Mouse (Mus musculus) liver, embryonic 15.5 days (tissue): ENCODE results near the gene Hebp1. TPM values are rescaled to one million over a fixed set of nuclear protein-coding genes. Genes with fewer than 3 reads are reported as not detected.

Source experiments
- ATAC-seq: fragments of 200-750 bp; cut with Nextera tagmentation; 2 replicates; pipeline ENCODE4 v1.8.0; 2017; ENCODE audit warnings: moderate number of reproducible peaks, mild to moderate bottlenecking, moderate library complexity; ENCODE audit not compliant: insufficient read depth
- H3K27ac ChIP-seq: fragments of 300-500 bp; sonication (generic); replicated peaks from 2 replicates; pipeline ENCODE4 v1.5.1; 2015; ENCODE audit warnings: mild to moderate bottlenecking, inconsistent platforms
- H3K27me3 ChIP-seq: fragments of 300-500 bp; sonication (generic); 2 replicates; pipeline ENCODE4 v1.6.1; 2015; ENCODE audit warnings: mild to moderate bottlenecking, inconsistent platforms
- H3K36me3 ChIP-seq: fragments of 300-500 bp; sonication (generic); replicated peaks from 2 replicates; pipeline ENCODE4 v1.6.1; 2015; ENCODE audit warnings: moderate library complexity, mild to moderate bottlenecking, inconsistent platforms
- H3K4me1 ChIP-seq: fragments of 300-500 bp; sonication (generic); replicated peaks from 2 replicates; pipeline ENCODE4 v1.6.1; 2015; ENCODE audit warnings: inconsistent platforms
- H3K4me2 ChIP-seq: fragments of 300-500 bp; sonication (generic); 2 replicates; pipeline ENCODE4 v1.6.1; 2015; ENCODE audit warnings: moderate library complexity, mild to moderate bottlenecking, inconsistent platforms
- H3K4me3 ChIP-seq: fragments of 300-500 bp; sonication (generic); replicated peaks from 2 replicates; pipeline ENCODE4 v1.5.1; 2015; ENCODE audit warnings: mild to moderate bottlenecking, inconsistent platforms
- H3K9ac ChIP-seq: fragments of 300-500 bp; sonication (generic); 2 replicates; pipeline ENCODE4 v1.6.1; 2015; ENCODE audit warnings: moderate library complexity, mild to moderate bottlenecking, inconsistent platforms
- H3K9me3 ChIP-seq: fragments of 300-500 bp; sonication (generic); replicated peaks from 2 replicates; pipeline ENCODE4 v1.6.1; 2016; ENCODE audit warnings: inconsistent platforms
- WGBS: fragments of 180-500 bp; shearing (Covaris S2); methylation state at CpG from one replicate; pipeline ENCODE4 v1.1.7; 2015; ENCODE audit warnings: mixed read lengths; ENCODE audit not compliant: insufficient replicate concordance; 5-methylcytosine and 5-hydroxymethylcytosine counted together
- polyA plus RNA-seq: library from polyadenylated mRNA; unstranded; fragments of >200 nt; fragmentation: Nextera tagmentation; extraction: Ambion mirVana; gene quantifications from 2 replicates; pipeline ENCODE4 v1.2.1, GENCODE M21; 2015

Hebp1 gene
- polyA plus RNA-seq, 1 experiment from 2014 or later, result 117 TPM

- Histone ChIP-seq H3K4me3 (no peak overlapping the region), H3K4me2 (no peak overlapping the region), H3K9me3 (no peaks in the 10 kb centered on the region), H3K4me1 (peaks cover 13% of the 10 kb centered on the region; the same call in 1 of the 2 replicates), H3K9ac (no peak overlapping the region), H3K27me3 (peaks cover 50% of the 10 kb centered on the region), H3K27ac (no peak overlapping the region), H3K36me3 (no peaks in the 10 kb centered on the region)
- peak; percentile 66 for ATAC-seq
- 24% methylated on average over 3 of the region's 3 CpGs for WGBS
Observed at GRCm38 (mm10) chr6:135178599-135178998, 19.2 kb downstream of the Hebp1 start.

GRCm38 (mm10) chr6:135177271-135177670 lies 20.6 kb downstream of the Hebp1 start:
- H3K9ac ChIP-seq, result no peak overlapping the region
- ATAC-seq, result no peak
- H3K36me3 ChIP-seq, result no peaks in the 10 kb centered on the region
- H3K27me3 ChIP-seq, result peaks cover 50% of the 10 kb centered on the region
- H3K4me2 ChIP-seq, result no peak overlapping the region
- peaks cover 6% of the 10 kb centered on the region; the same call in 1 of the 2 replicates for H3K4me1 ChIP-seq
- no peaks in the 10 kb centered on the region; the same call in 1 of the 2 replicates for H3K9me3 ChIP-seq
- H3K27ac ChIP-seq, result no peak overlapping the region
- H3K4me3 ChIP-seq, result no peak overlapping the region

GRCm38 (mm10) chr6:135175014-135175413 lies 22.8 kb downstream of the Hebp1 start:
- no peak overlapping the region for H3K9ac ChIP-seq
- no peak overlapping the region for H3K27ac ChIP-seq
- ATAC-seq, result no peak
- H3K4me3 ChIP-seq, result no peak overlapping the region
- H3K4me1 ChIP-seq, result peaks cover 6% of the 10 kb centered on the region; the same call in 1 of the 2 replicates
- peaks cover 30% of the 10 kb centered on the region for H3K27me3 ChIP-seq
- no peaks in the 10 kb centered on the region; the same call in 1 of the 2 replicates for H3K9me3 ChIP-seq
- 83% methylated on average over 1 of the region's 1 CpGs for WGBS
- no peak overlapping the region for H3K4me2 ChIP-seq
- H3K36me3 ChIP-seq, result no peaks in the 10 kb centered on the region

GRCm38 (mm10) chr6:135171736-135172135 lies 26.1 kb downstream of the Hebp1 start:
- Histone ChIP-seq H3K27ac (no peak overlapping the region), H3K9me3 (no peaks in the 10 kb centered on the region; the same call in 1 of the 2 replicates), H3K9ac (no peak overlapping the region), H3K4me3 (no peak overlapping the region), H3K4me1 (peaks cover 22% of the 10 kb centered on the region), H3K36me3 (no peaks in the 10 kb centered on the region), H3K27me3 (peaks cover 1% of the 10 kb centered on the region; the same call in 1 of the 2 replicates), H3K4me2 (no peak overlapping the region)
- ATAC-seq, result no peak
- whole genome bisulfite sequencing, result 79% methylated on average over 14 of the region's 14 CpGs

- Histone ChIP-seq H3K36me3 (no peaks in the 10 kb centered on the region), H3K4me1 (peaks cover 43% of the 10 kb centered on the region), H3K27ac (peak overlapping the region; percentile 96; the same call in 1 of the 2 replicates), H3K27me3 (no peaks in the 10 kb centered on the region), H3K9me3 (no peaks in the 10 kb centered on the region; the same call in 1 of the 2 replicates), H3K4me3 (no peak overlapping the region), H3K4me2 (no peak overlapping the region), H3K9ac (no peak overlapping the region)
- no peak for ATAC-seq
- 58% methylated on average over 3 of the region's 3 CpGs for WGBS
Observed at GRCm38 (mm10) chr6:135169246-135169645, 28.6 kb downstream of the Hebp1 start.

- Histone ChIP-seq H3K9me3 (no peaks in the 10 kb centered on the region; the same call in 1 of the 2 replicates), H3K36me3 (peaks cover 7% of the 10 kb centered on the region), H3K27ac (peak overlapping the region; percentile 96), H3K27me3 (no peaks in the 10 kb centered on the region), H3K4me3 (peak overlapping the region; percentile 71), H3K4me2 (peak overlapping the region; percentile 67), H3K9ac (peak overlapping the region; percentile 83), H3K4me1 (peaks cover 50% of the 10 kb centered on the region)
- 75% methylated on average over 6 of the region's 6 CpGs for WGBS
- no peak for ATAC-seq
Observed at GRCm38 (mm10) chr6:135168471-135168870, 29.4 kb downstream of the Hebp1 start.

- Histone ChIP-seq H3K27ac (peak overlapping the region; percentile 96), H3K36me3 (peaks cover 15% of the 10 kb centered on the region), H3K9ac (peak overlapping the region; percentile 83), H3K4me2 (peak overlapping the region; percentile 67), H3K4me3 (peak overlapping the region; percentile 71), H3K4me1 (peaks cover 58% of the 10 kb centered on the region), H3K27me3 (no peaks in the 10 kb centered on the region), H3K9me3 (no peaks in the 10 kb centered on the region)
- 2% methylated on average over 46 of the region's 46 CpGs for WGBS
- peak; percentile 74 for ATAC-seq
Observed at GRCm38 (mm10) chr6:135167380-135168311, 30.2 kb downstream of the Hebp1 start.

- peak overlapping the region; percentile 83 for H3K9ac ChIP-seq
- H3K36me3 ChIP-seq, result peaks cover 22% of the 10 kb centered on the region
- peak overlapping the region; percentile 71 for H3K4me3 ChIP-seq
- 9% methylated on average over 5 of the region's 5 CpGs for WGBS
- H3K9me3 ChIP-seq, result no peaks in the 10 kb centered on the region
- H3K27me3 ChIP-seq, result no peaks in the 10 kb centered on the region
- H3K27ac ChIP-seq, result peak overlapping the region; percentile 96
- H3K4me2 ChIP-seq, result peak overlapping the region; percentile 67
- H3K4me1 ChIP-seq, result peaks cover 66% of the 10 kb centered on the region
- peak; percentile 39 for ATAC-seq
Observed at GRCm38 (mm10) chr6:135166712-135167111, 31.1 kb downstream of the Hebp1 start.

GRCm38 (mm10) chr6:135166262-135166661 lies 31.6 kb downstream of the Hebp1 start:
- 0 out of 2 replicates have a peak, but pooled peaks have one; percentile 2 for ATAC-seq
- H3K27ac ChIP-seq, result peak overlapping the region; percentile 96
- peak overlapping the region; percentile 71 for H3K4me3 ChIP-seq

GRCm38 (mm10) chr6:135165706-135166105 lies 32.1 kb downstream of the Hebp1 start:
- 17% methylated on average over 2 of the region's 2 CpGs for WGBS
- peaks cover 29% of the 10 kb centered on the region for H3K36me3 ChIP-seq
- H3K27me3 ChIP-seq, result no peaks in the 10 kb centered on the region
- ATAC-seq, result peak; percentile 82
- peak overlapping the region; percentile 96 for H3K27ac ChIP-seq
- no peaks in the 10 kb centered on the region for H3K9me3 ChIP-seq
- peak overlapping the region; percentile 67 for H3K4me2 ChIP-seq
- H3K4me1 ChIP-seq, result peaks cover 75% of the 10 kb centered on the region
- H3K9ac ChIP-seq, result peak overlapping the region; percentile 83
- H3K4me3 ChIP-seq, result peak overlapping the region; percentile 71

More at GRCm38 (mm10) chr6:135166262-135166661, 31.6 kb downstream of the Hebp1 start:
- Histone ChIP-seq H3K4me1 (peaks cover 69% of the 10 kb centered on the region), H3K9ac (peak overlapping the region; percentile 83), H3K27me3 (no peaks in the 10 kb centered on the region), H3K9me3 (no peaks in the 10 kb centered on the region), H3K4me2 (peak overlapping the region; percentile 67), H3K36me3 (peaks cover 26% of the 10 kb centered on the region)
- WGBS, result 37% methylated on average over 3 of the region's 3 CpGs

- Histone ChIP-seq H3K4me1 (peaks cover 80% of the 10 kb centered on the region), H3K36me3 (peaks cover 32% of the 10 kb centered on the region), H3K9me3 (no peaks in the 10 kb centered on the region), H3K4me3 (peak overlapping the region; percentile 71), H3K9ac (peak overlapping the region; percentile 59), H3K27ac (peak overlapping the region; percentile 96), H3K27me3 (no peaks in the 10 kb centered on the region), H3K4me2 (peak overlapping the region; percentile 67)
- WGBS, result 16% methylated on average over 3 of the region's 3 CpGs
- peak; percentile 11; the same call in 1 of the 2 replicates for ATAC-seq
Observed at GRCm38 (mm10) chr6:135165191-135165590, 32.6 kb downstream of the Hebp1 start.
